Comparison of ENCODE assay signal across 9 mouse cellular contexts in the genomic region with DNA sequence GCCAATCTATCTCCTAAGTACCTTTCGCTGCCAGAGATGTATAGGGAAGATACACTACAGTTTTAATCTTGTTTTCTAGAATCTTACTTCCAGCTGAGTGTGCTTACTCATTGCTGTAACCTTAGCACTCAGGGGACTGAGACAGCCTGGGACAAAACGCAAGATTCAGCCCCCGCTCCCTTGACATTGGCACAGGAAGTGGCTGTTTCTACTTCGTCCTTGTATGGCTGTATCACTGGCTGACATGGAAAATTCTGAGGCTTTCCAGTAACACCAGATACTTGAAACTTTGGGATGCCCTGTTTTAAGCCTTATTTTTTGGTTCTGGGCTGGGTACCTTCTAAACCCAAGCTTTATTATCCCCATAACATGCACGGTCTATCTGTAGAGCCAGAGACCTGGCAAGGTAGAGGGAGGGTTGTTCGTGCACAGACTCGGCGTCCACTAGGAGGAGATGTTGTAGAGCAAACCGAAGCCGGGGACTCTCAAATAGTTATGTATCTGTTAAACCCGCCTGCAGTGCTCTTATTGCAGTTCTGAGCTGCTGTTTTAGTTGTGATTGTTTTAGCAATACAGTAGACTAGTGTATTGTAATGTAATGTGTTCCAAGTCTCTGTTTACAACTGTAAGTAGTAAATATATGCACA. TPM values are rescaled to one million over a fixed set of nuclear protein-coding genes. Genes with fewer than 3 reads are reported as not detected.
DNase-seq lines count a peak whose midpoint lies in the region; TF ChIP-seq lines count a peak whose summit lies in the region.
"Had no signal": no experiment of that assay in that cellular context is flagged by ENCODE, and none has a peak within 500 bp of the region (broad histone marks: within the 10 kb centered on the region; RNA-seq: fewer than 3 reads in every experiment).

No protein-coding gene starts in this region.

- peak; percentile 11 to 25 for DNase-seq in spleen, adult 2 months (ENCODE audit: low read depth in 1 of 2, low spot score in 2 of 2)
- DNase-seq in spleen, adult 12 weeks (ENCODE audit: low spot score): no peak
- peak; percentile 80 for DNase-seq in brain, embryonic 14.5 days (ENCODE audit: low read depth)
- peak; percentile 17 to 52 for DNase-seq in frontal cortex, postnatal 14 days (ENCODE audit: low spot score in 2 of 2)
- DNase-seq in kidney, adult 18-20 months: peak; percentile 64
- peak; percentile 39 for DNase-seq in left cerebral cortex, postnatal 36 days (ENCODE audit: low spot score in 2 of 2)
- peak; percentile 80 for DNase-seq in naive thymus-derived CD4-positive, alpha-beta T cell, adult 2 months (ENCODE audit: low read depth)
- DNase-seq in thymus, postnatal 0 days (ENCODE audit: low spot score): peak; percentile 59

- TF ChIP-seq CTCF in spleen, adult 2 months (IDR thresholded peaks at IDR 0.05; ENCODE audit: extremely low read depth, insufficient read depth, insufficient read length, insufficient replicate concordance): peak; percentile 51; the same call in 1 of the 2 replicates
- TF ChIP-seq CTCF in brain, embryonic 14.5 days (IDR thresholded peaks at IDR 0.05; ENCODE audit: borderline replicate concordance, extremely low read depth, insufficient read depth, insufficient read length): peak; percentile 79

- H3K4me3 ChIP-seq in spleen, adult 2 months (ENCODE audit: extremely low read depth, insufficient read depth, insufficient read length): no peak overlapping the region
- H3K4me3 ChIP-seq: embryonic facial prominence, embryonic 13.5 days had no signal

- H3K27me3 ChIP-seq in spleen, adult 2 months (ENCODE audit: control insufficient read depth, insufficient read depth, low read length): no peaks in the 10 kb centered on the region
- H3K27me3 ChIP-seq: embryonic facial prominence, embryonic 13.5 days had no signal

- H3K36me3 ChIP-seq in spleen, adult 2 months (ENCODE audit: control insufficient read depth, insufficient read depth, low read length): peaks cover 14% of the 10 kb centered on the region

- 42% methylated on average over 11 of the region's 11 CpGs for WGBS in spleen, adult 2 months

- intact Hi-C loops in left cerebral cortex, postnatal 36 days (cut with DNase I): loop anchor here (1.0 to 5.0 kb wide), 2 partner anchors 138 to 1021 kb away; no protein-coding TSS in a partner anchor

- TF ChIP-seq POLR2A in spleen, adult 2 months (IDR thresholded peaks at IDR 0.05; ENCODE audit: low read depth, low read length): no peak
- no peak for TF ChIP-seq POLR2A in brain, embryonic 14.5 days (IDR thresholded peaks at IDR 0.05; ENCODE audit: borderline replicate concordance, extremely low read depth, insufficient read depth, insufficient read length, poor library complexity, severe bottlenecking)

- no peak overlapping the region for H3K27ac ChIP-seq in spleen, adult 2 months (ENCODE audit: insufficient read depth, low read length)
- H3K27ac ChIP-seq: embryonic facial prominence, embryonic 13.5 days had no signal

- no peaks in the 10 kb centered on the region for H3K4me1 ChIP-seq in spleen, adult 2 months (ENCODE audit: control insufficient read depth, insufficient read depth, insufficient read length)
- H3K4me1 ChIP-seq: embryonic facial prominence, embryonic 13.5 days had no signal

RNA-seq across cellular contexts. Expression of a gene that starts 23.0 kb away (rescaled TPM):
- polyA plus RNA-seq in spleen, adult 2 months (2012; rRNA removed): 0.29 and 0.37 TPM in 2 replicates
- 0.72 and 1.1 TPM in 2 replicates for polyA plus RNA-seq in brain, embryonic 14.5 days (2012; rRNA removed)
- total RNA-seq in left cerebral cortex, postnatal 36 days (2021): 1 to 10 TPM; 7.1 to 9.6 TPM
- polyA plus RNA-seq in thymus, postnatal 0 days (2015; fragmentation: Nextera tagmentation; extraction: Ambion mirVana): 1.2 and 1.5 TPM in 2 replicates

RNA-seq across cellular contexts. Expression of a gene that starts 32.7 kb away (rescaled TPM):
- polyA plus RNA-seq in spleen, adult 2 months (2012; rRNA removed): 5.2 and 5.7 TPM in 2 replicates
- polyA plus RNA-seq in brain, embryonic 14.5 days (2012; rRNA removed): 24.3 and 26.5 TPM in 2 replicates
- 10 to 100 TPM; 16.3 to 19.5 TPM for total RNA-seq in left cerebral cortex, postnatal 36 days (2021)
- polyA plus RNA-seq in thymus, postnatal 0 days (2015; fragmentation: Nextera tagmentation; extraction: Ambion mirVana): 16.6 and 18.2 TPM in 2 replicates

RNA-seq across cellular contexts. Expression of a gene that starts 32.8 kb away (rescaled TPM):
- polyA plus RNA-seq in spleen, adult 2 months (2012; rRNA removed): 1.4 and 2.0 TPM in 2 replicates
- polyA plus RNA-seq in brain, embryonic 14.5 days (2012; rRNA removed): 32.4 and 36.5 TPM in 2 replicates
- 10 to 100 TPM; 20.3 to 21.4 TPM for total RNA-seq in left cerebral cortex, postnatal 36 days (2021)
- polyA plus RNA-seq in thymus, postnatal 0 days (2015; fragmentation: Nextera tagmentation; extraction: Ambion mirVana): 44.3 and 53.6 TPM in 2 replicates

Comparison
In these comparisons a context has a peak if more than half of its experiments do, and no peak if none do; other contexts are left out.
1. RNA of a gene that starts 32.8 kb away (polyA plus RNA-seq): 44.3 to 53.6 TPM in thymus, postnatal 0 days and 32.4 to 36.5 TPM in brain, embryonic 14.5 days; 1.4 to 2.0 TPM in spleen, adult 2 months; every median in the first group is over 10 times any median in the second.